Mouse (Mus musculus) kidney, postnatal 14 days (tissue): ENCODE data around the gene Itgb5.

Experiments used
- DNase-seq: peaks from one replicate; pipeline ENCODE4 v3.0.0; 2022; ENCODE audit warnings: mixed read lengths

Gene Itgb5

GRCm38 (mm10) chr16:33832728-33833428 is 3.4 kb downstream of the Itgb5 start:
- DNase-seq = no peak

DNA sequence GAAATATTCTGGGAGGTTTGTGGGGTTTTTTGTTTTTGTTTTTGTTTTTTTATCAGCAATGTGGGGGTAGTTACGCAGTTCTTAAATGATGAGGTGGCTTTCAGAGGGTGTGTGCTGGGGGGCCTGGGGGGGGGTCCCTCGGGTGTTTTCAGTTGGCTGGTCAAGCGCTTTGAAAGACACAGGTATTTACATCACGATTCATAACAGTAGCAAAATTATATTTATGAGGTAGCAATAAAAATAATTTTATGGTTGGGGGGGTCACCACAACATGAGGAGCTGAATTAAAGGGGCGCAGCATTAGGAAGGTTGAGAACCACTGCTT is 3.9 kb downstream of the Itgb5 start:
- DNase-seq = no peak

- DNase-seq = peak; percentile 76
Measured at GRCm38 (mm10) chr16:33833781-33834482, 4.5 kb downstream of the Itgb5 start.

DNA sequence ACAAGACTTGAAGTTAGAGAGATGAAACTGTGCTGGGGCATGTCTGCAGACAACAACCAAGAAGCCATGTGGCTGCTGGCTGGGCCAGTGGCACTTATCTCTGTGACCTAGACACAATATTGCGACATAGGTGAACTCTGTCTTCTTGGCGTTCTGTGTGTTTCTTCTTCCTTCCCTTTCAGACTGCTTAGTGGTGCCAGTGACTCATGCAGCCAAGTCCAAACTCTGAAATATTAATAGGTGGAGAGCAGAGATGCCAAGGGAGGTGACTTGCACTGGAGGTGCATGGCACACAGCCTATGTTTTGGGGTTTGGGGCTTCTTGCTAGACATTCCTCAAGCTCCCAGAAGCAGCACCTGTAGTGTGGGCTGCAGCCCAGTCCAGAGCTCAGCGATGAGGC is 7.2 kb downstream of the Itgb5 start:
- DNase-seq = no peak

DNA sequence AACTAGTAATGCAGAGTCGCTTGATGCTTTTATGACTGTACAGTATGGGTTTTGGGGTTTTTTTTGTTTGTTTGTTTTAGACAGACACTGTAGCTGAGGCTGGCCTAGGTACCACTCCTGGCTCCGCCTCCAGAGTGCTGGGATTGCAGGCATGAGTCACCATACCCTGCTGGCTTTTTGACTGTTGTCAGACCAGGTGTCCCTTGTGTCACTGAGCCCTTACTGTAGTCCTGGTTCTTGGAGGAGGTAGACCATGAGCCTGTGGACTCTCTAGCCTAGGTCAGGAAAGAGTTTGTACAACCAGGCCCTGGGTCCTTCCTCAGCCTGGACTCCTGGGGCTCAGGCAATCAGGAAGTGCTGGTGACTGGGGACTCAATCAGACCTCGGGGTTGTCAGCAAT is 7.7 kb downstream of the Itgb5 start:
- DNase-seq = no peak

DNA sequence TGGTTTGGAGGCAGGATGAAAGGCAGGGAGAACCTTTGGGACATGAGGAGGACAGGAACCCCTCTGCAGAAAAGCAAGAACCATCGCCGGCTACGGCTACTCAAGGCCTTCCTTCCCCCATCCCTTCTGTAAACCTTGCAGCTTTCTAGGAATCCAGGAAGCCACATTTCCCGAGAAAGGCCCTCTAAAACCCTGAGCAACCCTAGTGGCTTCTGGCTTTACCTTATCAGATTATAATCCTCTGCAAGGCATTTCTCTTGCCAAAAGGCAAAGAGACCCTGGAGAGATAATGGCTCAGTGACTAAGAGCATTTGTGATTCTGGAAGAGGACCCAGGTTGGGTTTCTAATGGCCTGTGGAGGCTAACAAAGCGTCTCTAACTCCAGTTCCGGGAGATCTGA is 11.2 kb downstream of the Itgb5 start:
- no peak for DNase-seq

- DNase-seq = no peak
Measured at GRCm38 (mm10) chr16:33842081-33842880, 12.8 kb downstream of the Itgb5 start.

- DNase-seq = no peak
Measured at GRCm38 (mm10) chr16:33844150-33844611, 14.7 kb downstream of the Itgb5 start.

DNA sequence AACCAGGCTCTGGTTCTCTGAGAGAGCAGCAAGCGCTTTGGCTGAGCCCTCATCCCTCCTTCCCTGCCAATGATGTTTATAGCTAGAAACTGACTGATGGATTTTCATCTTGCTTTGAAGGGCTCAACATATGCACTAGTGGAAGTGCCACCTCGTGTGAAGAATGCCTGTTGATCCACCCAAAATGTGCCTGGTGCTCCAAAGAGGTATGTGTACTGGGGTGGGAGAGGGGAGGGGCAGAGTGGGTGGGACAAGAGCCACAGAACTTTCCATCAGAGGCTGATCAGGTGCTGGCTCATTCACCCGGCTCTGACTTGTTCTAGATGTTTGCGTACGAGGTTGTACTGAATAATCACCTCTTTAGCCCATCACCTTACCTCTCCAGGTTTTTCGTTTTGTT is 15.4 kb downstream of the Itgb5 start:
- DNase-seq = no peak

- no peak for DNase-seq
Measured at GRCm38 (mm10) chr16:33853271-33853670, 23.8 kb downstream of the Itgb5 start.

DNA sequence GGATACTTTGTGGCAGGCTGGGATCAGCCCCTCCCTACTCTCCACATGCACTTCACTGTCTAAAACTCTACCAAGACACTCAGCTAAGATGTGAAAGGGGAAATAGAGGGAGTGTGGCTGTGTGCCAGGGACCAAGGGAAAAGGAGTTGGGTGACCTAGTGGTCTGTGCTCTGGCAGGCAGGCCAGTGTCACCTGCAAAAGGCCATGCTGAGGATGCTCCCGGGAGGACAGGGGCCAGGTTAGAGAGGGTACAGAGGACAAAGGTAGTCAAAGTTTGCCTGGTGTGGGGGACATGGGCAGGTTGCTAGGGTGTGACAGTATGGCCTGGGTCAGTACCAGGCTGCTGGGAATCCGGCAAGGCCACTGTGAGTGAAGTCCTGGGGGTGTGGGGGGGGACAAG is 29.3 kb downstream of the Itgb5 start:
- DNase-seq = no peak

- no peak for DNase-seq
Measured at GRCm38 (mm10) chr16:33859380-33859779, 29.9 kb downstream of the Itgb5 start.

GRCm38 (mm10) chr16:33859988-33860700 is 30.7 kb downstream of the Itgb5 start:
- peak; percentile 80 for DNase-seq

DNA sequence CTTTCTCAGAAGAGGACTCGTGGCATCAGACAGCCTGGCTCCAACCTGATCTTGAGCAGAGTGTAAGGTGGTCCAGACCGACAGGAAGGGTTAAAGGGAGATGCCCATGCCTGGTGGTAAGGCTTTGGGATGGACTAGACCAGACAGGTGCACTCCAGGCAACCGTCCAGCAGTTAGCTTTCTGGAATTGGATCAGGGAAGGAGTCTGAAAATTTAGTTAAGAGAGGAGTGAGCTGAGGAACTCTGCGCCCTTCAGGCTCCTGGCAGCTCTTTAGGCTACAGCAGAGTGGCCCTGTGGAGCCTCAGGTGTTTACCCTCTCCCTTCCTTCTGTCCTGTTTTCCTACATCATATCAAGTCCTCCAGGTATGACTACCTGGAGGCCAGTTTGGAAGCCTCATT is 32.9 kb downstream of the Itgb5 start:
- no peak for DNase-seq

- DNase-seq = no peak
Measured at GRCm38 (mm10) chr16:33863208-33863751, 33.8 kb downstream of the Itgb5 start.

GRCm38 (mm10) chr16:33870224-33870785 is 40.8 kb downstream of the Itgb5 start:
- DNase-seq = no peak

DNA sequence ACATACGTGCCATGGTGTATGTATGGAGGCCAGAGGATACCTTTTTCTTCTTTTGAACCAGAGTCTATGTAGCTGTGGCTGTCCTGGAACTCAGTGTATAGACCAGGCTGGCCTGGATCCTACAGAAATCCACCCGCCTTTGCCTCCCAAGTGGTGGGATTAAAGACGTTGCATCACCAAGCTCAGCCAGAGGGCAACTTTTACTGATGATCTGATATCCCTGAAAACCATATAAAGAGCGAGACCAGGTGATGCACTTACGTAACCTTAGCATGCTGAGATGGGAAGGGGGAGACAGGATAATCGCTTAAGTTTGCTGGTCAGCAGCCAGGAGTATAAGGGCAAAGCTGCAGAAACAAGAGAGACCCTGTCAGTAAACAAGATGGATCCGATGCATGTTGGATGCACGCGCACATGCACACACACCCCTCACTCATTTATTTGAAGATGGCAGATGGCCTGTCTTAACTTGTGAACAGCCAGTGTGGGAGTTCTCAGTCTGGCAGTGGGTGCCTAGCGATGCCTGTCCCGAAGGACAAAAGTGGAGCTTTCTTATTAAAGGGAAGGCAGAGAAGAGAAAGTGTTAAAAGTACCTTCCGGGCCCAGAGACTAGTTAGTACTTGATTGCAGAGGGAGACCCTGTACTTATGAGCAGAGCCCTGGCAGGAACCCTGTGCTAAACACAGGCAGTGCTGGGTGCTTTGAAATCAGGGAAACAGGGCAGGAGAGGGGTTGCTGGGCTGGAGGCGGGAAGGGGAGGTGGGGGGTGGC is 41.7 kb downstream of the Itgb5 start:
- no peak for DNase-seq

GRCm38 (mm10) chr16:33871865-33872443 is 42.5 kb downstream of the Itgb5 start:
- DNase-seq = no peak

DNA sequence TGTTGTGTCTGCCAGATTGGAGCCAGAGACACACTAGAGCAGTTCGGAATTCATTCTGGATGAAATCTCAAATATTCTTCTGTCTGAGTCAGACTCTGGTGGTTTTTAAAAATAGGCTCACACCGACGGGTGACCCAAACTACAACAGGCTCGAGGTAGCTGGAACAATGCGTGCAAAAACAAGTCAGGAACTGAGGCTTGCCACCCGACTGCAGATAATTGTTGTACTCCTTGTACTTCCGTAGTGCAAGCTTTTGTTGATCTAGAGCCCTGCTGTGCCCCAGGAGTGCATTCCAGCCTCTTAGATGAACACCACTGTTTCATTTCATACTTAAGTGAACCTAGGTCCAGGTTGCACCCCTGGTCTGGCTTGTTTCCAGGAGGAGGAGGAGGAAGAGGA is 43.8 kb downstream of the Itgb5 start:
- no peak for DNase-seq

GRCm38 (mm10) chr16:33878041-33878783 is 48.7 kb downstream of the Itgb5 start:
- no peak for DNase-seq

DNA sequence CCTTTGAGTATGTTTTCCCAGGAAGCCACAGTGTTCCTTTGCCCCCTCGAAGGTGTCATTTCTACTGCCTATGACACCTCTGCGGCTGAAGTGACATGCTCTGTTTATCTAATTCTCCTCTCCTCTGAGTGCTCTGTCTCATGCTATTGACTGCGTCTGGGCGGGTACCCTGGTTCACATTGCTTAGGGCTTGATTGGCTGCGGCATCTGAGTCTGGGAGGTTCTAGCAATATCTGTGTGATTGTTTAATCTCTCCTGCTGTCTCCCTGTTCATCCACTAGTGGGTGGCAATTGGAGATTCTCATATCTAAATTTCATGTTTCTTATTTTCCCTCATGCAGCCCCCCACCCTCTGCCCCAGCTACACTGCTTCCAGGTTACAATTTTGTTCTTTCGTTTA is 49.6 kb downstream of the Itgb5 start:
- no peak for DNase-seq
